Mouse (Mus musculus) myocyte (in vitro differentiated cells): ENCODE data around the gene Fkbp10. TPM values are rescaled to one million over a fixed set of nuclear protein-coding genes. Genes with fewer than 3 reads are reported as not detected.

Experiments used
- H3K27me3 ChIP-seq: one replicate; pipeline ENCODE4 v1.6.1; 2011; ENCODE audit not compliant: control insufficient read depth, insufficient read depth, insufficient read length
- H3K36me3 ChIP-seq: one replicate; pipeline ENCODE4 v1.6.1; 2011; ENCODE audit not compliant: control insufficient read depth, insufficient read depth
- H3K4me2 ChIP-seq: one replicate; pipeline ENCODE4 v1.6.1; 2011; ENCODE audit warnings: low read depth, control low read depth
- H3K4me3 ChIP-seq: one replicate; pipeline ENCODE4 v1.5.1; 2011; ENCODE audit warnings: mild to moderate bottlenecking, control low read depth, moderate library complexity
- H3K79me2 ChIP-seq: one replicate; pipeline ENCODE4 v1.6.1; 2011; ENCODE audit not compliant: control insufficient read depth, insufficient read depth
- H3ac ChIP-seq: one replicate; pipeline ENCODE4 v1.6.1; 2011; ENCODE audit not compliant: control insufficient read depth, insufficient read length
- CEBPB ChIP-seq: IDR thresholded peaks from 2 replicates; pipeline ENCODE4 v1.6.1; 2011; ENCODE audit warnings: mild to moderate bottlenecking, moderate library complexity; ENCODE audit not compliant: poor library complexity, insufficient read depth, severe bottlenecking
- E2F4 ChIP-seq: IDR thresholded peaks from one replicate; pipeline ENCODE4 v1.6.1; 2011; ENCODE audit warnings: mild to moderate bottlenecking, control low read depth, moderate library complexity; ENCODE audit not compliant: insufficient read depth
- MAX ChIP-seq: IDR thresholded peaks from one replicate; pipeline ENCODE4 v1.6.1; 2011; ENCODE audit warnings: low read depth, mild to moderate bottlenecking, control low read depth
- MYOD1 ChIP-seq, 3 experiments: IDR thresholded peaks; one replicate each; pipeline ENCODE4 v1.6.1; 2011; ENCODE audit warnings: control low read depth in 2 of 3, low read depth in 2 of 3, mild to moderate bottlenecking in 2 of 3, moderate library complexity in 1 of 3; ENCODE audit not compliant: insufficient read length in 2 of 3, control insufficient read depth in 1 of 3
- MYOG ChIP-seq, 3 experiments: IDR thresholded peaks; one replicate each; pipeline ENCODE4 v1.6.1; 2011; ENCODE audit warnings: control low read depth in 2 of 3, low read depth in 2 of 3, mild to moderate bottlenecking in 2 of 3; ENCODE audit not compliant: insufficient read length in 2 of 3, control insufficient read depth in 1 of 3, insufficient read depth in 1 of 3
- POLR2A ChIP-seq: IDR thresholded peaks from one replicate; pipeline ENCODE4 v1.6.1; 2011; ENCODE audit warnings: low read depth, mild to moderate bottlenecking, control low read depth, moderate library complexity; ENCODE audit not compliant: insufficient read length
- POLR2AphosphoS2 ChIP-seq: IDR thresholded peaks from one replicate; pipeline ENCODE4 v1.6.1; 2011; ENCODE audit warnings: low read depth, control low read depth; ENCODE audit not compliant: insufficient read length
- REST ChIP-seq: IDR thresholded peaks from one replicate; pipeline ENCODE4 v1.6.1; 2011; ENCODE audit warnings: mild to moderate bottlenecking, control low read depth, moderate library complexity; ENCODE audit not compliant: insufficient read depth, insufficient read length
- SRF ChIP-seq: IDR thresholded peaks from one replicate; pipeline ENCODE4 v1.6.1; 2011; ENCODE audit warnings: low read depth; ENCODE audit not compliant: control insufficient read depth, insufficient read length
- TCF12 ChIP-seq: IDR thresholded peaks from one replicate; pipeline ENCODE4 v1.6.1; 2011; ENCODE audit warnings: mild to moderate bottlenecking, control low read depth; ENCODE audit not compliant: poor library complexity, insufficient read depth, severe bottlenecking
- TCF3 ChIP-seq: IDR thresholded peaks from one replicate; pipeline ENCODE4 v1.6.1; 2011; ENCODE audit warnings: low read depth, control low read depth; ENCODE audit not compliant: insufficient read length
- USF1 ChIP-seq: IDR thresholded peaks from one replicate; pipeline ENCODE4 v1.6.1; 2011; ENCODE audit warnings: low read depth, mild to moderate bottlenecking, control low read depth, moderate library complexity
- polyA plus RNA-seq: library from polyadenylated mRNA; unstranded; fragments of >200 nt; fragmentation: generic; extraction: Trizol; gene quantifications from one replicate; pipeline ENCODE4 v1.2.1, GENCODE M21; 2012; ENCODE audit warnings: missing spikeins

Gene Fkbp10
- polyA plus RNA-seq, 1 experiment, result 162 TPM

DNA sequence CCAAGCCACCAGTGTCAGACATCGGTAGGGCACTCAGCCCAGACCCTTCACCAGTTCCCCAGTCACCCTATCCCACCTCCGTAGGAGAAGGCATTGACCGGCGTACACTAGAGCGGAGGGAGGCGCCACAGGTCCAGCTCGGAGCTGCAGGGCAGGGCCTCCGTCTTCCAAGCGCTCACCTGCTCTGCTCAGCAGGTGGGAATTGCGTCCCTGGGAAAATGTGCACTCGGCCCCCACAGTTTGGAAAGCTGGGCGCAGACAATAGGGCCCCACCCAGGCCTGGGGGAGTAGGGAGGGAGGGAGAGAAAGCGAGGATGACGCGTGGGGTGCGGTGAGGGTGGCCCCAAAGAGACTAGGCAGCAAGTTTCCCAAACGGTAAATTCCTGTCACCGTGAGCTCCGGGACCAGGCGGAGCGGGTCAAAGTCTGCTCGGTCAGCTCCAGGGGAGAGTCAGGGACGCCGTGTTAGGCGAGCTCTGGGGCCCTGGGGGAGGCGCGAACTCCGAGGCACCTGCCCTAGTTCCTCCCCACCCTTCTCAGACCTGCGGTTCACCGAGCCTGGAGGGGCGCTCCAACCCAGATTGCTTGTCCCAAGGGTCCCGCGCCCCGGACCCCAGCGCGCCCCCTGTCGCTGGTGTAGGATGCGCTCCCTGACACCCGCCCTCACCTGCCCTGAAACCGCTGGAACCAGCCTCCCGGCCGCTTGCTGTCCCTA is 18.5 kb upstream of the Fkbp10 start:
- no peak for TF ChIP-seq TCF3
- no peak for TF ChIP-seq TCF12
- TF ChIP-seq MYOD1 (IDR thresholded peaks at IDR 0.05; ENCODE audit: control insufficient read depth in 1 of 3, insufficient read length in 2 of 3, low read depth in 2 of 3), result peak in 1 of 3 experiments; percentile 40
- Histone ChIP-seq H3ac (peak overlapping the region; percentile 16), H3K79me2 (peaks cover 52% of the 10 kb centered on the region), H3K27me3 (no peaks in the 10 kb centered on the region), H3K36me3 (no peaks in the 10 kb centered on the region), H3K4me2 (peak overlapping the region; percentile 78), H3K4me3 (peak overlapping the region; percentile 77)

DNA sequence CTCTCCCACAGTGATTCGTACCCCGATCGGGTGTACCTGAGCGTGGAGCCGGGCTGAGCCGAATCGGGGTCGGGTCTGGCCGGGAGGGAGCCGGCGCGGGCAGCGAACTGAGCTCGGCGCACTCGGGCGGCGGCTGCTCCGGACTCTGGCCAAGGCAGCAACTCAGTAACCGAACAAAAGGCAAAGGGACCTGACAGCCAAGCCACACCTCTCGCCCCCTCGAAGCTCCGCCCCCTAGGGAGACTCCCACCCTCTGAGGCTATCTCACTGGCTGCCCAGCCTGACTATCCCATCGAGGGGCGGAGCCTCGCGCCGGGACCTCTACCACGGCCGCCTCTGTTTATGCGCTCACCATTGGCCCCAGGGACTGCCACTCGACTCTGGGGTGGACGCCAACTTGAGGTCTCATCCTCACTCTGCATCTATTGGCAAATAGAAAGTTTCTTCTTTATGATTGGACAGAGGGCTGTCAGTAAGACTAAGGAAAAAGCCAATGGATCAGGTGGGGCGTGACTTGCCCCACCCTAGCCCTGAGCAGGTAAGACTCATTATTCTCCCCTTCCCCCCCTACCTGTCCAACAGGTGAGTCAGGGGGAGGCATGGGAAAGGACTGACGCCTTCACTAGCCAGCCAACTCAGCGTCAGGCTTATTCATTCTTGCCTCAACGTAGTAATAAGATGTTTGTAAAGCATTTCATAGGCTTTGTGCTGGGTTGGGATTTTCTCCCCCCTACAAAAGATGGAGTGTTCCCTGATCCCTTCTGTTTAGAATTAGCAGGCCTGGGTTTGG is 17.7 kb upstream of the Fkbp10 start, which contains the start of gene Jup:
Gene Jup, minus strand, starts transcription at position 164 of the 790 bp plus-strand sequence.
- Histone ChIP-seq H3K4me3 (peak within 1 kb of the TSS; percentile 77), H3K79me2 (peaks cover 44% of the 10 kb centered on the region), H3K4me2 (peak within 1 kb of the TSS; percentile 78), H3K27me3 (no peaks in the 10 kb centered on the region), H3K36me3 (no peaks in the 10 kb centered on the region), H3ac (peak within 1 kb of the TSS; percentile 16)
- TF ChIP-seq POLR2AphosphoS2 (peak; percentile 98), USF1 (no peak), TCF3 (no peak), POLR2A (peak; percentile 99), MYOG (IDR thresholded peaks at IDR 0.05; ENCODE audit: control insufficient read depth in 1 of 3, insufficient read depth in 1 of 3, insufficient read length in 2 of 3, low read depth in 2 of 3) (peak in 2 of 3 experiments; percentile 19 to 20), REST (no peak), MYOD1 (IDR thresholded peaks at IDR 0.05; ENCODE audit: control insufficient read depth in 1 of 3, insufficient read length in 2 of 3, low read depth in 2 of 3) (no peak)

DNA sequence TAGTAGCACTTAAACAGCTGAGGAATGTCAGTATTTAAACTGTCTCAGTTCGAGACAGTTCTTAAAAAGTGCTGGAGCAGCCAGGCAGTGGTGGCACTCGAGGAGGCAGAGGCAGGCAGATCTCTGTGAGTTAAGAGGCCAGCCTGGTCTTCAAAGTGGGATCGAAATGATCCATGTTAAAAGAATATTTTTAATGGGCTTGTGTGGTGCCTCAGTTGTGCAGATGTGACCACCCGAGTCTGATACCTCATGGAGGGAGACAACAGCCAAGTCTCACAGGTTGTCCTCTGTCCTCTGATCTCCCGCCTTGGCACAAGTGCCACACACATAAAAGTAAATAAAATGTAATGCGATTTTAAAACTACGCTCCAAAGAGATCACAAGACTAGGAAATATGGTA is 17.0 kb upstream of the Fkbp10 start:
- TF ChIP-seq REST, result no peak
- TF ChIP-seq CEBPB, result no peak
- TF ChIP-seq MYOD1 (IDR thresholded peaks at IDR 0.05; ENCODE audit: control insufficient read depth in 1 of 3, insufficient read length in 2 of 3, low read depth in 2 of 3), result no peak
- no peak for TF ChIP-seq MYOG (IDR thresholded peaks at IDR 0.05; ENCODE audit: control insufficient read depth in 1 of 3, insufficient read depth in 1 of 3, insufficient read length in 2 of 3, low read depth in 2 of 3)
- no peak for TF ChIP-seq SRF
- TF ChIP-seq POLR2A, result no peak
- no peak for TF ChIP-seq E2F4
- no peak overlapping the region for H3ac ChIP-seq
- no peaks in the 10 kb centered on the region for H3K27me3 ChIP-seq
- no peak overlapping the region for H3K4me3 ChIP-seq
- peaks cover 37% of the 10 kb centered on the region for H3K79me2 ChIP-seq
- no peaks in the 10 kb centered on the region for H3K36me3 ChIP-seq
- H3K4me2 ChIP-seq, result peak overlapping the region; percentile 13

DNA sequence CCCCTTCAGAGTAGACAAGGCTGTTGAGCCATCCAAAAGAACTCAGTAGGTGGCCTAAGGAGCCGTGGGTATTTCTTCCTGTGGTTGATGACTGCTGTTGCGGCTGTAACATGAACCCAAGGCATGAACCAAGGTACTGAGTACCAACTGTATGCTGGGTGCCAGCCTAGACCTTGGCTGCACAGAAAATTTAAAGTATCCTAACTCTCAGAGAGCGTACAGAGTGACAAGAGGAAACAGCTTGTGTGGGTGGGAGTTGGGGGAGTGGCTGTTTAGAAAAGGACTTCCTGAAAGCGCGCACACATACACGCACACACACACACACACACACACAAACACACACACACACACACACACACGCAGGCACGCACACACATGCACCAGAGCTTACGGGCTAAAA is 16.2 kb upstream of the Fkbp10 start:
- H3ac ChIP-seq, result no peak overlapping the region

More for the DNA sequence above, 16.2 kb upstream of the Fkbp10 start:
- H3K27me3 ChIP-seq, result no peaks in the 10 kb centered on the region
- H3K4me2 ChIP-seq, result peak overlapping the region; percentile 49
- H3K4me3 ChIP-seq, result no peak overlapping the region
- H3K79me2 ChIP-seq, result peaks cover 29% of the 10 kb centered on the region
- TF ChIP-seq REST (no peak), TCF12 (peak; percentile 12), POLR2AphosphoS2 (no peak), POLR2A (no peak), MAX (no peak), MYOD1 (IDR thresholded peaks at IDR 0.05; ENCODE audit: control insufficient read depth in 1 of 3, insufficient read length in 2 of 3, low read depth in 2 of 3) (peak in 2 of 3 experiments; percentile 15 to 49), CEBPB (no peak), MYOG (IDR thresholded peaks at IDR 0.05; ENCODE audit: control insufficient read depth in 1 of 3, insufficient read depth in 1 of 3, insufficient read length in 2 of 3, low read depth in 2 of 3) (peak in 2 of 3 experiments; percentile 20 to 68), SRF (no peak)
- no peaks in the 10 kb centered on the region for H3K36me3 ChIP-seq
